Mouse (Mus musculus) cerebellum, postnatal 36 days (tissue): ENCODE data around the gene Ctf2.
A peak's percentile ranks its signal among the peaks of the same experiment; 100 is the strongest.

ENCODE experiments used
- DNase-seq, 2 experiments: peaks; one replicate each; pipeline ENCODE4 v3.0.0; 2021 to 2022; ENCODE audit warnings: mixed read lengths in 2 of 2

The Ctf2 gene

DNA sequence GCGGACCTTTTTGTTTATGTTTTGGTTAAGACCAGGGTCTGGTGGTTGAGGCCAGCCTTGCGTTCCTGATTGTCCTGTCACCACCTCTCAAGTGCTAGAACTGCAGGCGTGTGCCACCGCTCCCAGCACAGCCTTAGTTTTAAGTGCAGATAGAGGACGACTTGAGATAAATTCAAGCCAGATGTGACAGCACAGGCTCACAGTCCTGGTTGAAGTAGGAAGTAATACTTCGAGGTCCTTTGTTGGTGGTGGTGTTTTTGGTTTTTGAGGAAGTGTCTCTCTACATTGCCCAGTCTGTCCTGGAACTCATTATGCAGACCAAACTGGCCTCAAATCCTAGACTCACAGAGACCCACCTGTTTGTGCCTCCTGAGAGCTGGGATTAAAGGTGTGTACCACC, 27.8 kb upstream of the Ctf2 start:
- DNase-seq: no peak

DNA sequence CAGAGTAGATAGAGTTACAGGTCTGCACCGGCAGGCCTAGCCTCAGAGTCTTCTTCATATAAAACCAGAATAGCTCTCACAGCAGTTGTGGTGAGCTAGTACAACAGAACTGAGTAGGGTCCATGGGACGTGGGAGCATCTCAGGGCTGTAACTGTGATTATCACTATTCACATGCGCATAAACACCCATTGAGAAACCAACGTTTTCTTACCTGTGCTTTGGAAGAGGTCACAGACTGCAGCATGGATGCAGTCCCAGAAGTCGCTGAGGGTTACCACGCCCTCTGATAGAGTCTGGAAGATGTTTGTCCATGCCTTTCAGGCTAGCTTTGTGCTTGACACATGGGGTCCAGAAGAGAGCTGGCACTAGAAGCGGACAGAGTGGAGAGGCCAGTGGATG, 21.8 kb upstream of the Ctf2 start:
- DNase-seq: no peak

DNA sequence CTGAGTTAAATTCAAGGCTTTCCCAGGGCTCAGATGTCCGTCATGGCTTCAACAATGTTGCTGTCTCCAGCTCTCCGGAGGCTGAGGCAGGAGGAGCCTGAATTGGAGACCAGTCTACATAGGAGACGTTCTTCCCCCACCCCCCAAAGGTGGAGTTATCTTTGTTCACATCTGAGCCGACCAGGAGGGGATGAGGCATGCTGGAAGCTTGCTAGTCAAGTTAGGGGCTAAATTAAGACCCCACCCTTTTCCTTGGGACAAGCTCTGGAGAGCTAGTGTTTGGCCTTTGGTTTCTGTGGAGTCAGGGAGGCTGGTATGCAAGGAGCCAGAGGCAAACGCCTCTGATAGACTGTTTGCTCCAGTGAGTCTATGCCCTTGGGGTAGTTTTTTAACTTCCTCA, 21.2 kb upstream of the Ctf2 start:
- DNase-seq: no peak

DNA sequence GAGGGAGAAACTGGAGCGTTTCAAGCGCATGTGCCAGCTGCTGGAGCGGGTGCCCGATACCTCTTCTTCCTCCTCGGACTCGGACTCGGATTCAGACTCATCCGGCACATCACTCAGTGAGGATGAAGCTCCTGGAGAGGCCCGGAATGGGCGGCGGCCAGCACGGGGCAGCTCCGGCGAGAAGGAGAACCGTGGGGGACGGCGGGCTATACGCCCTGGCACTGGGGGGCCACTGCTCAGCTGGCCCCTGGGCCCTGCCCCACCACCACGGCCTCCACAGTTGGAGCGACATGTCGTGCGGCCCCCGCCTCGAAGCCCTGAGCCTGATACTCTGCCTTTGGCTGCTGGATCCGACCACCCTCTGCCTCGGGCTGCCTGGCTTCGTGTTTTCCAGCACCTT, 20.1 kb upstream of the Ctf2 start:
- no peak for DNase-seq

GRCm38 (mm10) chr7:127751619-127752018, 19.7 kb upstream of the Ctf2 start:
- no peak for DNase-seq

DNA sequence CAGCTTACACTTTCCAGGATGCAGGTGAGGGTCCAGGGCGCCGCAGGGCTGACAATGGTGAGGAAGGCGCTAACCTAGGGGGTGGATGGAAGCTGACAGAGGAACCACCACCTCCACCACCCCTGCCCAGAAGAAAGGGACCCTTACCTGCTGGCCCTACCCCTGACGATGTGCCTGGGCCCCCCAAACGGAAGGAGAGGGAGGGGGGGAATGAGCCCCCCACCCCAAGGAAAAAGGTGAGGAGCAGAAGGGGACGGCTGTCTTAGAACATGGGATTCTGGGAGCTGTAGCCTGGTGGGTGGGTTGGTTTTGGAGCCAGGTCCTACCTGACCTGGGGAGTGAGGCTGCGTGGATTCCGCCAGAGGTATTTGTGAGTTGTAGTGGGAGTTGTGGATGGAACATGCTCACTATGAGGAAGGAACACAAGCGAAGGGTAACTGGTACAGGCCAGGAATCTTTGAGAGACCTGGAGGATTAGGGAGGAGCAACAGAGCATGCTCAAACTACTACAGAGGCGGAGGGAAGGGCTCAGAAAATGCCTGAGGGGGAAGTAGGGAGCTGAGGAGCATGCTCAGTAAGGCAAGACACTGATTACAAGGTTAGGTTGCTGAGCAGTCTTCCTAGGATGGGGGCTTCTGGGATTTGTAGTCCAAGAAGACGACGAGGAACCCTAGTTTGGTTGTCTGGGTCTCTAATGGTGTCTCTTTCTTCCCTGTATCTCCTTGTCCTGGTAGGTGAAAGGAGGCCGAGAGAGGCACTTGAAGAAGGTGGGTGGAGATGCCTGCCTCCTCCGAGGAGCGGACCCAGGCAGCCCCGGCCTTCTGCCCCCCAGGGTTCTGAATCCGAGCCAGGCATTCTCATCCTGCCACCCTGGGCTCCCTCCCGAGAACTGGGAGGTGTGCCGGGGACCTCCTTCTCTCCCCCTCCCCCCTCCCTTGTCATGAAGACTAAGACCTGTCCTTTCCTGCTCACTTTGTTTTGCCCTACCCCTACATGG, 18.5 kb upstream of the Ctf2 start:
- DNase-seq: peak; percentile 40 to 47

DNA sequence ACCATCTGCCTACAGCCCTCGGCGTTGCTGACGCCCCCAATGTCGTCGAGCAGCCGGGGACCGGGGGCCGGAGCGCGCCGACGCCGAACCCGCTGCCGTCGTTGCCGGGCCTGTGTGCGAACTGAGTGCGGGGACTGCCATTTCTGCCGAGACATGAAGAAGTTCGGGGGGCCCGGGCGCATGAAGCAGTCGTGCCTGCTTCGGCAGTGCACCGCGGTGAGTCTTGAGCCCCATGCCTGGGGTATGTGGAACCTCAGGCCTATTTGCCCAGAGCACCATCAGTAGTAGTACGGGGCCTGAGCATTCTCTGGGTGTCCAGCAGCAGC, 16.2 kb upstream of the Ctf2 start:
- no peak for DNase-seq

GRCm38 (mm10) chr7:127747559-127748234, 15.7 kb upstream of the Ctf2 start:
- DNase-seq: no peak

- peak in 1 of 2 experiments; percentile 54 for DNase-seq
These were observed 14.8 kb upstream of the Ctf2 start for GRCm38 (mm10) chr7:127746494-127747491.

DNA sequence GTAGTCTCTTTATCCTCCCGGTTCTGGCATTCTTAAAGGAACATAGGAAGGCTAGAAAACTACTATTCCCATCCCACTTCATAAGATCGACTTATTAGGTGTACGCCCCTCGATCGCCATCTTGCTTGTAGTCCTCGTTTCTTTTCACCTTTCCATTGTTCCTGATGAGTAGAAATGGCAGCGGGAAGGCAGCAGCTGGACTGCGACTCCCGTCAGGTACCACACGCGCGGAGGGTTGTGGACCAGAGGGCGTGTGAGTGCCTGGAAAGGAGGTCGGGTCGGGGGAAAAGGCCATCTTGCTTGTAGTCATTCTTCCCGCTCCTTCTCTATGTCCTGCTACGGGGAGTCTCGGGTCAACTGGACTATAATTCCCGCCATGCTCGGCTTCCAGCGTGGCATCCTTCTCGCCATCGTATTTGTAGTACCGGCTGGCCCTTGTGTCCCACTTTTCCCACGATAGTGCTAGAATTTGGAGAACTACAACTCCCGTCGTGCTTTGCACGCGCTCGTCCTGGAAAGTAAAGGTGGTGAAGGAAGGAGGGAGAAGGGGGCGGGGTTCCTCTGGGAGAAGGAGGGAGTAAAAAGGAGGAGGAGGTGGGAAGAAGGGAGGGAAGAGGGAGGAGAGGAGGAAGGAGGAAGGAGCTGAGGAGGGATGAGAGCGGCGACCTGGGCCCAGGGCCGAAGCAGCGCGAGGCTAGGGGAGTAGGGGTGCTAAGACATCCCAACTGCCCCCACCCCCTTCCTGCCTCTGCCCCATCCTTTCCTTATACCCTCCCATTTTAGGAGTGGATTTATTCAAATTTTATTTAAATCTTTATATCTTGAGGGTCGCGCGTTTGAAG, 13.9 kb upstream of the Ctf2 start:
- peak; percentile 95 to 97 for DNase-seq

DNA sequence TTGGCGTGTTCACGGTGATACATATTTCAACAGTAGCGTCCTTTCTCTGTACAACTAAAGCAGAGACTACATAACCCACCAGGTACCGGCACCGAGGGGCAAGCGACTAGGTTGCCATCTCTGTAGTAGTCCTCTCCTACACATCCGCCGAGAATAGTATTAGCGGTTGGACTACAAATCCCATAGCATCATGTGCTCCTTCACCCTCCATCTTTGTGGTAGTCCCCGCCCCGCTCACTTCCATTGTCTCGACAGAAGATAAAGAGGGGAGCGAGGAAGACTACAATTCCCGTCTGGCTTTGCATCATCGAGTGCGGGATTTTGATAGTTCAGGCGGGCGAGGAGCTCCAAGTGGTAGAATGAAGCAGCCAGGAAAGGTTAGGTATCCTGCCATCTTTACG, 13.3 kb upstream of the Ctf2 start:
- DNase-seq: peak; percentile 88 to 89

- DNase-seq: peak; percentile 81 to 85
These were observed 12.5 kb upstream of the Ctf2 start, which contains the start of gene Fbxl19 for GRCm38 (mm10) chr7:127744366-127745045. Gene Fbxl19 (plus strand): TSS chr7:127744543.

- DNase-seq: no peak
These were observed 1.8 kb downstream of the Ctf2 start for GRCm38 (mm10) chr7:127730170-127730569.

DNA sequence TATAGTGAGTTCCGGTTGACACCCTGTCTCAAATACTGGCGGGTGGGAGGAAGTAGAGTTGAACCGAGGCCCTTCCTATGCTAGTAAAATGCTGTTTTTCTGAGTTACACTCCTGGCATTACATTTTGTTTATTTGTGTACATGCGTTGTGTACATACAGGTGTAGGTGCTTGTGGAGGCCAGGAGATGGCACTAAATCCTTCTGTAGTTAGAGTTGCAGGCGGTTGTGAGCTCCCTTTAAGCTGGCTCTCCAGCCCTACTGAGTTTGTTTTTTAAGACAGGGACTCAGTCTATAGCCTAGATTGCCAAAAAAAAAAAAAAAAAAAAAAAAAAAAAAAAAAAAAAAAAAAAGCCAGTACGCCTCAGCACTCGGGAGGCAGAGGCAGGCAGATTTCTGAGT, 4.1 kb downstream of the Ctf2 start:
- no peak for DNase-seq

GRCm38 (mm10) chr7:127725924-127726323, 6.0 kb downstream of the Ctf2 start:
- DNase-seq: no peak

- DNase-seq: no peak
These were observed 6.5 kb downstream of the Ctf2 start for GRCm38 (mm10) chr7:127725490-127725889.

GRCm38 (mm10) chr7:127719258-127719657, 12.7 kb downstream of the Ctf2 start:
- no peak for DNase-seq

DNA sequence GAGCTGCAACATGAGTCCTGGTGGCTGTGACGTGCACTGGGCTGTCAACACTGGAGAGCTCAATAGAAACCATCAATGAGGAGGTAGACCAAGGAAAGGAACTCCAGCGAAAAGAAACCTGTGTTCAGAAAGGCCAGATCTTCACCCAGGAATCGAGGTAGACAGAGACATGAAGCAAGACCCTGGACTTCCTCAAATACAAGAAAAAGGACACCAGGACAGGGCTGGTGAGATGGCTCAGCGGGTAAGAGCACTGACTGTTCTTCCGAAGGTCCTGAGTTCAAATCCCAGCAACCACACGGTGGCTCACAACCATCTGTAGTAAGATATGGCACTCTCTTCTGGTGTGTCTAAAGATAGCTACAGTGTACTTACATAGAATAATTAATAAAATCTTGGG, 13.6 kb downstream of the Ctf2 start:
- DNase-seq: no peak

- DNase-seq: peak; percentile 76 to 81
These were observed 15.0 kb downstream of the Ctf2 start for GRCm38 (mm10) chr7:127716992-127717391.

DNA sequence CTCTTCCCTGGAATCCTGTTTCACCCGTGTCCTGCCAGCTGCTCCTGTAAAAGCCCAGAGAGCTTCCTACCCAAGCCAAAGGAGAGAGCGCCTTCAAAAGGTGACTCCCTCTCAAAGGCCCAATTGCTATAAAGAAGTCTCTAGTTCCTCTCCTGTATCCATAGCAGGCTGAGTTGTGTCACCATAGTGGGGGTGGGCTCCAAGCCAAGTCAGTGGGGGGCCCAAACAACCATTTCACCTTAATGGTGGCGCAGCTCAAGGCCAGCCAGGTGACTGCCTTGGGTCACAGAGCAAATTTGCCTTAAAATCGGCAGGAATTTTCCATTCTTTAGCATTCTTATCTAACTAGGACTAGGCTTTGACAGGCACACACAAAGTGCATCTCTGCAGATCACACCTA, 17.1 kb downstream of the Ctf2 start:
- DNase-seq: no peak
